ENCODE assay signal across 26 mouse cellular contexts in the genomic region with DNA sequence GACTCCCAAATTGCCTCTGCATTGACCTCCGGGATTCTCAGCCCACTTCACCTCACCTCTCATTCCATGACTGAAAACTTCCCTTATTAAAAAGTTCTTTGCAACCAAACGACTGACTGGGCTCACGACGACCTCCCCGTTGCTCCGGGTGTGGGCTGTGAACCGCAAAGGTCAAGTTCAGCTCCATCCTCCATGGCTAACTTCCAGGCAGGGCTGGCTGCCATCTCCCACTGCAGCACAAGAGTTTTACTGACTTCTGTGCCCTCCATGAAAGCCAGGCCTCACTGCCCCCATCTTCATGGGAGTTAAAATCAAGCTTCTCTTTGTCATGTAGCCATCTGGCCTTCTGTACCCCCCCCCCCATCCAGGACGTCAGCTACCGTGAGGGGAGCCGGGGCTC.
"Had no signal": no experiment of that assay in that cellular context is flagged by ENCODE, and none has a peak within 500 bp of the region (broad histone marks: within the 10 kb centered on the region; RNA-seq: fewer than 3 reads in every experiment).

No protein-coding gene starts in this region.

- H3K4me2 ChIP-seq: heart, embryonic 12.5 days; hindbrain, embryonic 12.5 days; hindbrain, embryonic 14.5 days; intestine, embryonic 15.5 days; kidney, embryonic 15.5 days; limb, embryonic 12.5 days; liver, embryonic 11.5 days; liver, embryonic 13.5 days; liver, embryonic 15.5 days had no signal

- H3K9me3 ChIP-seq: heart, embryonic 10.5 days; hindbrain, embryonic 10.5 days; hindbrain, embryonic 12.5 days; intestine, embryonic 15.5 days; kidney, embryonic 15.5 days; limb, embryonic 10.5 days; limb, embryonic 12.5 days; liver, embryonic 13.5 days; liver, embryonic 15.5 days had no signal

- DNase-seq: gastrocnemius, adult 2 months; gastrocnemius, postnatal 10 days; gastrocnemius, postnatal 25 days; heart, adult 18-20 months; heart, postnatal 10 days; heart, postnatal 4 days; liver; liver, embryonic 13.5 days; liver, postnatal 0 days; lung, adult 2 months had no signal

- H3K4me1 ChIP-seq: heart, embryonic 10.5 days; heart, embryonic 12.5 days; hindbrain, embryonic 12.5 days; intestine, embryonic 15.5 days; kidney, embryonic 15.5 days; limb, embryonic 10.5 days; limb, embryonic 12.5 days; liver, embryonic 13.5 days; liver, embryonic 15.5 days had no signal

- ATAC-seq: hindbrain, embryonic 16.5 days; inflammation-experienced regulatory T-cells, adult 6 months; intestine, embryonic 15.5 days; intestine, postnatal 0 days; liver, postnatal 0 days had no signal

- H3K36me3 ChIP-seq: heart, embryonic 10.5 days; heart, embryonic 12.5 days; hindbrain, embryonic 10.5 days; hindbrain, embryonic 12.5 days; intestine, embryonic 15.5 days; kidney, embryonic 15.5 days; limb, embryonic 10.5 days; limb, embryonic 12.5 days; liver, embryonic 13.5 days; liver, embryonic 15.5 days had no signal

- H3K4me3 ChIP-seq: gastrocnemius, adult 2 months; heart, embryonic 10.5 days; heart, embryonic 12.5 days; hindbrain, embryonic 10.5 days; hindbrain, embryonic 12.5 days; intestine, embryonic 15.5 days; kidney, embryonic 15.5 days; layer of hippocampus, adult 2 months; left cerebral cortex, adult 2 months; limb, embryonic 10.5 days; limb, embryonic 12.5 days; liver, embryonic 13.5 days; liver, embryonic 15.5 days had no signal

- H3K27ac ChIP-seq: gastrocnemius, adult 2 months; heart, embryonic 10.5 days; hindbrain, embryonic 10.5 days; hindbrain, embryonic 12.5 days; hindbrain, embryonic 14.5 days; intestine, embryonic 15.5 days; kidney, embryonic 15.5 days; layer of hippocampus, adult 2 months; left cerebral cortex, adult 2 months; limb, embryonic 10.5 days; limb, embryonic 12.5 days; liver, embryonic 13.5 days; liver, embryonic 15.5 days had no signal

- H3K9ac ChIP-seq: heart, embryonic 12.5 days; hindbrain, embryonic 12.5 days; hindbrain, embryonic 14.5 days; intestine, embryonic 15.5 days; kidney, embryonic 15.5 days; limb, embryonic 12.5 days; liver, embryonic 13.5 days; liver, embryonic 15.5 days; liver, postnatal 0 days had no signal

- H3K27me3 ChIP-seq: hindbrain, embryonic 12.5 days; intestine, embryonic 15.5 days; kidney, embryonic 15.5 days; limb, embryonic 12.5 days; liver, embryonic 13.5 days; liver, embryonic 15.5 days had no signal
